Mouse (Mus musculus): ENCODE data around the gene Rsbn1. TPM values are rescaled to one million over a fixed set of nuclear protein-coding genes. Genes with fewer than 3 reads are reported as not detected.

Rsbn1 gene
- total RNA-seq (2015; ENCODE audit: low replicate concordance) (10.9 and 16.3 TPM in 2 replicates), total RNA-seq (2017; ENCODE audit: low replicate concordance) (13.8 and 15.0 TPM in 2 replicates)

- ATAC-seq (replicated peaks; ENCODE audit: low FRiP score, poor library complexity, severe bottlenecking) = peak; percentile 93
These were observed at the start of gene Rsbn1 for GRCm38 (mm10) chr3:103914010-103914669. Gene Rsbn1, plus strand, starts transcription at chr3:103914120.

GRCm38 (mm10) chr3:103864200-103864599 is 49.7 kb upstream of the Rsbn1 start:
- ATAC-seq (replicated peaks; ENCODE audit: low FRiP score, poor library complexity, severe bottlenecking) = no peak

- no peak for ATAC-seq (replicated peaks; ENCODE audit: low FRiP score, poor library complexity, severe bottlenecking)
These were observed 46.4 kb upstream of the Rsbn1 start for GRCm38 (mm10) chr3:103867424-103867971.

- no peak for ATAC-seq (replicated peaks; ENCODE audit: low FRiP score, poor library complexity, severe bottlenecking)
These were observed 45.9 kb upstream of the Rsbn1 start for GRCm38 (mm10) chr3:103868008-103868407.

- ATAC-seq (replicated peaks; ENCODE audit: low FRiP score, poor library complexity, severe bottlenecking) = no peak
These were observed 41.2 kb upstream of the Rsbn1 start for GRCm38 (mm10) chr3:103872663-103873098.

- ATAC-seq (replicated peaks; ENCODE audit: low FRiP score, poor library complexity, severe bottlenecking) = no peak
These were observed 39.6 kb upstream of the Rsbn1 start for GRCm38 (mm10) chr3:103874329-103874728.

GRCm38 (mm10) chr3:103885946-103886345 is 28.0 kb upstream of the Rsbn1 start:
- ATAC-seq (replicated peaks; ENCODE audit: low FRiP score, poor library complexity, severe bottlenecking) = no peak

GRCm38 (mm10) chr3:103887581-103887980 is 26.3 kb upstream of the Rsbn1 start:
- ATAC-seq (replicated peaks; ENCODE audit: low FRiP score, poor library complexity, severe bottlenecking) = peak; percentile 74

GRCm38 (mm10) chr3:103893374-103893773 is 20.5 kb upstream of the Rsbn1 start:
- no peak for ATAC-seq (replicated peaks; ENCODE audit: low FRiP score, poor library complexity, severe bottlenecking)

GRCm38 (mm10) chr3:103904705-103905104 is 9.2 kb upstream of the Rsbn1 start:
- ATAC-seq (replicated peaks; ENCODE audit: low FRiP score, poor library complexity, severe bottlenecking) = peak; percentile 97

GRCm38 (mm10) chr3:103907335-103908030 is 6.4 kb upstream of the Rsbn1 start:
- no peak for ATAC-seq (replicated peaks; ENCODE audit: low FRiP score, poor library complexity, severe bottlenecking)

- no peak for ATAC-seq (replicated peaks; ENCODE audit: low FRiP score, poor library complexity, severe bottlenecking)
These were observed 5.1 kb upstream of the Rsbn1 start for GRCm38 (mm10) chr3:103908781-103909180.

- peak; percentile 66 for ATAC-seq (replicated peaks; ENCODE audit: low FRiP score, poor library complexity, severe bottlenecking)
These were observed 414 bp upstream of the Rsbn1 start for GRCm38 (mm10) chr3:103913451-103913961.

- ATAC-seq (replicated peaks; ENCODE audit: low FRiP score, poor library complexity, severe bottlenecking) = peak; percentile 44
These were observed 1.0 kb downstream of the Rsbn1 start for GRCm38 (mm10) chr3:103914732-103915508.

- ATAC-seq (replicated peaks; ENCODE audit: low FRiP score, poor library complexity, severe bottlenecking) = no peak
These were observed 1.6 kb downstream of the Rsbn1 start for GRCm38 (mm10) chr3:103915509-103915896.

GRCm38 (mm10) chr3:103916205-103916838 is 2.4 kb downstream of the Rsbn1 start:
- no peak for ATAC-seq (replicated peaks; ENCODE audit: low FRiP score, poor library complexity, severe bottlenecking)

- ATAC-seq (replicated peaks; ENCODE audit: low FRiP score, poor library complexity, severe bottlenecking) = no peak
These were observed 2.9 kb downstream of the Rsbn1 start for GRCm38 (mm10) chr3:103916839-103917237.

GRCm38 (mm10) chr3:103920094-103920493 is 6.2 kb downstream of the Rsbn1 start:
- ATAC-seq (replicated peaks; ENCODE audit: low FRiP score, poor library complexity, severe bottlenecking) = no peak

GRCm38 (mm10) chr3:103925302-103925701 is 11.4 kb downstream of the Rsbn1 start:
- no peak for ATAC-seq (replicated peaks; ENCODE audit: low FRiP score, poor library complexity, severe bottlenecking)

Data from erythroblast, adult 5-6 weeks (primary cell).